Mouse (Mus musculus): ENCODE measurements at regions not wholly inside any gene's neighbourhood (a gene's known extent, or its start where the extent isn't known, plus 50 kb on each side); places are given as distances from the start of the nearest gene placed in this dataset.

DNA sequence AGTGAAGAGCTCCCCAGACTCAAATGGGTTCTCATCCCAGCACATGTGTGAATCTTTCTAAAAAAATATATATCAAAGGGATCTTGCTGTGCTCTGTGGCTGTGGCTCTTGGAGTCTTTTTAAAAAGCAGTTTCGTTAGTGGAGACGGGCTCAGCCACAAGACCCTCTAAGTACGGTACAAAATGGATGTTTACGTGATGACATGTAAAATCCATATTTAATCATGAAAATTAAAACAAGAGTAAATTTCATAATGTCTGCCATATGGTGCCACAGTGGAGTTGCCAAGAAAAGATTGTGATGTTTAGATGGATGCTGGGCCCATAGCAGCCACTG lies 161.1 kb downstream of the Thbs2 start:
- TF ChIP-seq CTCF (conservative IDR thresholded peaks at IDR 0.05; ENCODE audit: low read length) (no peak), NANOG (IDR thresholded peaks at IDR 0.05; ENCODE audit: borderline replicate concordance, low read length) (no peak)
